Mouse (Mus musculus) ES-E14 (cell line): ENCODE data around the gene Nsmce1. TPM values are rescaled to one million over a fixed set of nuclear protein-coding genes. Genes with fewer than 3 reads are reported as not detected.

Source experiments
- DNase-seq: peaks from one replicate; pipeline ENCODE4 v3.0.0-alpha.2; 2013; ENCODE audit warnings: low read depth, low spot score
- H3K27ac ChIP-seq: 2 replicates; pipeline ENCODE4 v1.5.1; 2012; ENCODE audit warnings: low read depth, mild to moderate bottlenecking, low read length, moderate library complexity, mixed read lengths; ENCODE audit not compliant: poor library complexity, insufficient read depth, severe bottlenecking
- H3K36me3 ChIP-seq: 2 replicates; pipeline ENCODE4 v1.6.1; 2012; ENCODE audit warnings: mild to moderate bottlenecking, low read length, moderate library complexity, mixed read lengths; ENCODE audit not compliant: control insufficient read depth, poor library complexity, insufficient read depth, severe bottlenecking
- H3K4me1 ChIP-seq, 2 experiments: fragments of 150-350 bp in 1 of 2; sonication (generic) in 1 of 2; 2 replicates each; pipeline ENCODE4 v1.6.1; 2012; ENCODE audit warnings: low read length in 2 of 2, mild to moderate bottlenecking in 1 of 2, mixed read lengths in 1 of 2; ENCODE audit not compliant: control insufficient read depth in 2 of 2, insufficient read depth in 2 of 2, poor library complexity in 1 of 2
- H3K4me3 ChIP-seq, 2 experiments: fragments of 150-350 bp in 1 of 2; sonication (generic) in 1 of 2; 2 replicates each; pipeline ENCODE4 v1.5.1; 2012; ENCODE audit warnings: low read length in 2 of 2, low read depth in 1 of 2, mild to moderate bottlenecking in 1 of 2, mixed read lengths in 1 of 2; ENCODE audit not compliant: insufficient read depth in 1 of 2, poor library complexity in 1 of 2, severe bottlenecking in 1 of 2
- H3K9ac ChIP-seq: 2 replicates; pipeline ENCODE4 v1.6.1; 2012; ENCODE audit warnings: low read depth, mild to moderate bottlenecking, low read length, mixed read lengths; ENCODE audit not compliant: poor library complexity, insufficient read depth, severe bottlenecking
- H3K9me3 ChIP-seq: fragments of 150-350 bp; sonication (generic); 2 replicates; pipeline ENCODE4 v1.6.1; 2012; ENCODE audit warnings: low read depth, mild to moderate bottlenecking, low read length; ENCODE audit not compliant: control insufficient read depth, insufficient read depth
- CHD2 ChIP-seq: IDR thresholded peaks from 2 replicates; pipeline ENCODE4 v1.6.1; 2014; ENCODE audit warnings: mild to moderate bottlenecking, low read depth, low read length, inconsistent platforms
- HCFC1 ChIP-seq: IDR thresholded peaks from 2 replicates; pipeline ENCODE4 v1.6.1; 2012; ENCODE audit warnings: low read length, inconsistent platforms, borderline replicate concordance; ENCODE audit not compliant: insufficient read depth
- MAFK ChIP-seq: IDR thresholded peaks from 2 replicates; pipeline ENCODE4 v1.6.1; 2014; ENCODE audit warnings: mild to moderate bottlenecking, low read depth, low read length, inconsistent platforms; ENCODE audit not compliant: insufficient read depth
- ZC3H11A ChIP-seq: IDR thresholded peaks from 2 replicates; pipeline ENCODE4 v1.6.1; 2012; ENCODE audit warnings: low read depth, mild to moderate bottlenecking, inconsistent platforms, low read length, borderline replicate concordance
- ZNF384 ChIP-seq: IDR thresholded peaks from 2 replicates; pipeline ENCODE4 v1.6.1; 2012; ENCODE audit warnings: low read depth, low read length, inconsistent platforms
- in situ Hi-C, 2 experiments: fragments of 600-800 bp; cut with MboI; formaldehyde crosslinking; loops; one replicate each; pipeline ENCODE4 v1.15.1; 2025; ENCODE audit warnings: low sequenced_read_pairs in 2 of 2, inconsistent platforms in 1 of 2; ENCODE audit not compliant: unreplicated experiment in 2 of 2
- total RNA-seq: library from RNA; depleted of rRNA; stranded (reverse); fragments of 300-350 nt; gene quantifications from 2 replicates; pipeline ENCODE4 v1.2.3, GENCODE M21; 2012

The Nsmce1 gene
- total RNA-seq, 1 experiment = 62.5 TPM

DNA sequence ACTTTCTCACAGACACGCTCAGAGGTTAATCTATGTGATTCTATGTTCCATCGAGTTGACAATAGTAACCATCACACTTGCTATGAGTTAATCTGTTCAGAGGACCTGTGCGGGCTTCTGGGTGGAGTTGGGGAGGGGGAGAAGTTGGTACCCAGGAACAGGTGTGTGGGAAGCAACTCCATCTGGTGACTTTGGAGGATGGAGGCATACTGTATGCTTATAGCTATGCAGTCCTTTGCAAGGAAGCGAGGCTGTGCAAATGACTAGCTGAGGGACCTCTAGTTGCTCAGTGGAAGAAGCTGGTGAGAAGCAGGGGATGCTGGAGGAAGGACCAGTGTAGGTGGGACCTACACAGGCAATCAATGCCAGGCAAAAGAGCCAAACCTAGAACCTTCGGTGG is 13.2 kb upstream of the Nsmce1 start:
- in situ Hi-C loops = no loop called here
- no peak overlapping the region for H3K27ac ChIP-seq
- H3K36me3 ChIP-seq = no peaks in the 10 kb centered on the region
- H3K4me1 ChIP-seq = no peaks in the 10 kb centered on the region
- H3K9me3 ChIP-seq = no peaks in the 10 kb centered on the region
- no peak for DNase-seq
- no peak for TF ChIP-seq MAFK
- no peak for TF ChIP-seq HCFC1
- TF ChIP-seq ZNF384 = no peak
- TF ChIP-seq CHD2 = no peak
- no peak overlapping the region for H3K9ac ChIP-seq
- H3K4me3 ChIP-seq = no peak overlapping the region

GRCm38 (mm10) chr7:125503374-125504092 is 12.1 kb upstream of the Nsmce1 start:
- Histone ChIP-seq H3K27ac (no peak overlapping the region), H3K9me3 (no peaks in the 10 kb centered on the region), H3K4me1 (no peaks in the 10 kb centered on the region), H3K36me3 (no peaks in the 10 kb centered on the region), H3K9ac (no peak overlapping the region), H3K4me3 (no peak overlapping the region)
- in situ Hi-C loops = no loop called here
- TF ChIP-seq CHD2 (no peak), ZNF384 (no peak), ZC3H11A (no peak), HCFC1 (no peak), MAFK (no peak)
- no peak for DNase-seq

DNA sequence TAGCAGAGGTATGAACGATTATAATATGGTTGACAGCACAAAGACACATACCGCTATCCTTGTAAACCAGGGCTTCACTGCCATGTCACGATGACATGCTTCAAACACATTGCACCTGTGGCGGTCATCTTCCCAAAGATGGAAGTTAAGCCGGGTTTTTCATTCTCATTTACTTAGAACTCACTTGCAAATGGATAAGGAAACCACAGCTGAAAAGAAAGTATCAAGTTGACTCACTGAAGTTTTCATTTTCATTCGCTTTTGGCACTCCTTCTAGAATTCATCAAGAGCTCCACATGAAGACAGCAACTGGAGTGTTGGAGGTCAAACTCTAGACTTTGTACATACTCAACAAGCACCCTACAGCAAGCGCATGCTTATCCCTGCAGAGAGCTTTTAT is 9.5 kb upstream of the Nsmce1 start:
- Histone ChIP-seq H3K4me1 (no peaks in the 10 kb centered on the region), H3K9me3 (no peaks in the 10 kb centered on the region), H3K9ac (no peak overlapping the region), H3K27ac (no peak overlapping the region), H3K4me3 (no peak overlapping the region), H3K36me3 (no peaks in the 10 kb centered on the region)
- no peak for DNase-seq
- TF ChIP-seq ZNF384 (no peak), MAFK (no peak), CHD2 (no peak), HCFC1 (no peak), ZC3H11A (no peak)
- in situ Hi-C loops = no loop called here

GRCm38 (mm10) chr7:125499927-125500868 is 8.8 kb upstream of the Nsmce1 start:
- H3K4me1 ChIP-seq = no peaks in the 10 kb centered on the region
- H3K27ac ChIP-seq = no peak overlapping the region
- no peak for TF ChIP-seq MAFK
- TF ChIP-seq HCFC1 = no peak
- no peak for TF ChIP-seq CHD2
- no peak for TF ChIP-seq ZC3H11A
- TF ChIP-seq ZNF384 = no peak
- no peak for DNase-seq
- no peaks in the 10 kb centered on the region for H3K36me3 ChIP-seq
- no peak overlapping the region for H3K9ac ChIP-seq
- H3K9me3 ChIP-seq = no peaks in the 10 kb centered on the region
- no peak overlapping the region for H3K4me3 ChIP-seq
- in situ Hi-C loops = no loop called here
